Mouse (Mus musculus) naive thymus-derived CD4-positive, alpha-beta T cell, adult 2 months (primary cell): ENCODE results near the gene Kcnc3.

Source experiments
- DNase-seq: peaks from one replicate; pipeline ENCODE4 v3.0.0-alpha.2; 2011; ENCODE audit warnings: low read depth

Kcnc3 gene

GRCm38 (mm10) chr7:44626966-44627365 is 36.5 kb downstream of the Kcnc3 start:
- no peak for DNase-seq

- no peak for DNase-seq
Measured at GRCm38 (mm10) chr7:44628402-44629034, 38.1 kb downstream of the Kcnc3 start.

- DNase-seq: no peak
Measured at GRCm38 (mm10) chr7:44630437-44630836, 40.0 kb downstream of the Kcnc3 start.

- DNase-seq: no peak
Measured at GRCm38 (mm10) chr7:44632676-44633075, 42.2 kb downstream of the Kcnc3 start.

GRCm38 (mm10) chr7:44633407-44633806 is 42.9 kb downstream of the Kcnc3 start:
- DNase-seq: no peak

- DNase-seq: no peak
Measured at GRCm38 (mm10) chr7:44636684-44637083, 46.2 kb downstream of the Kcnc3 start.

- DNase-seq: no peak
Measured at GRCm38 (mm10) chr7:44638663-44639062, 48.2 kb downstream of the Kcnc3 start.

GRCm38 (mm10) chr7:44640843-44641605 is 50.6 kb downstream of the Kcnc3 start:
- no peak for DNase-seq

GRCm38 (mm10) chr7:44641887-44642286 is 51.4 kb downstream of the Kcnc3 start:
- no peak for DNase-seq

- no peak for DNase-seq
Measured at GRCm38 (mm10) chr7:44645256-44645655, 54.8 kb downstream of the Kcnc3 start.

GRCm38 (mm10) chr7:44645951-44646350 is 55.5 kb downstream of the Kcnc3 start:
- no peak for DNase-seq

GRCm38 (mm10) chr7:44647042-44647724 is 56.7 kb downstream of the Kcnc3 start:
- peak; percentile 65 for DNase-seq

GRCm38 (mm10) chr7:44647729-44648128 is 57.3 kb downstream of the Kcnc3 start:
- DNase-seq: no peak

GRCm38 (mm10) chr7:44649094-44649610 is 58.7 kb downstream of the Kcnc3 start:
- no peak for DNase-seq

- peak; percentile 55 for DNase-seq
Measured at GRCm38 (mm10) chr7:44649990-44650389, 59.5 kb downstream of the Kcnc3 start.

- DNase-seq: no peak
Measured at GRCm38 (mm10) chr7:44651416-44651815, 61.0 kb downstream of the Kcnc3 start.

- DNase-seq: peak; percentile 28
Measured at GRCm38 (mm10) chr7:44653773-44654172, 63.3 kb downstream of the Kcnc3 start.
